Mouse (Mus musculus): ENCODE results near the gene Rnf4.

DNA sequence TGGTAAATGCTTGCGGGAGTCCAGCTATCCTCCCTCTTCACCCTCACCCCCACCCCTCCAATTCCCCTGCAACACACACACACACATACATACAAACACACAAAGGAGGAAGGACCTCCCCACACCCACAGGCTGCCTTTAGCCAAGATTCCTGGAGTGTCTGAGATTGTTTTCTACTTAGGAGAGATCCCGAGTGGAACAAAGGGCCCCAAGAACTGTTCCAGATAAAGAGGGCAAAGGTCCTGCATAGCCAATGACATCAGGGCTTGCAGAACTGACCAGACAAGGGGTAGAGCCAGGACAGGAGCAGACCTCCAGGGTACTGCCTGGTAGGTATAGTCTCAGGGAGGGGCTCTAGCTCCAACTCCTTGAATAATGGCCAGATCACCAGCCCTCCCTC lies 41.4 kb upstream of the Rnf4 start:
- TF ChIP-seq POLR2A (IDR thresholded peaks at IDR 0.05; ENCODE audit: borderline replicate concordance, extremely low read depth, low read depth, low read length) (no peak), CTCF (IDR thresholded peaks at IDR 0.05; ENCODE audit: insufficient read depth, low read length) (no peak)
